In the genomic region with DNA sequence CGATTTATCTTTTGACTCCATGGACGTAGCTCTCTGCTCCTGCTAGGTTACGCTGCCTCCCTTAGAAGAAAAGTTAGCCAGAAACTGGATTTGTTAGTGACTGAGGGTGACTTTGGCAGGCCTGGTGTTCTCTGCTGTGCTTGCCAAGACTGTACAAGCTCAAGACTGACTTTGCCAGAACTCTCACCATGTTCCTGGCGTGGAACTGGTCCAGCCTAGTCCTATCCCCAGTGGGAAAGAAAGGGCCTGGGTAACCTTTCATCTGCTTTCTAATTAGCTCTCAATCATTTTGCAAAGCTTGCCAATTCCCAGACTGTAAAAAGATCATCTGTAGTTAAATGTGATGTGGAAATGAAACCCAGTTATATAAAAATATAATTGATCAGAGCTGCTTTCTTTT, we compare ENCODE assay signal across 11 mouse cellular contexts. TPM values are rescaled to one million over a fixed set of nuclear protein-coding genes. Genes with fewer than 3 reads are reported as not detected.
A peak's percentile ranks its signal among the peaks of the same experiment; 100 is the strongest.
DNase-seq lines count a peak whose midpoint lies in the region; ATAC-seq and TF ChIP-seq lines count a peak whose summit lies in the region.
"Had no signal": no experiment of that assay in that cellular context is flagged by ENCODE, and none has a peak within 500 bp of the region (broad histone marks: within the 10 kb centered on the region; RNA-seq: fewer than 3 reads in every experiment).

No protein-coding gene starts in this region.

- no peak for TF ChIP-seq EP300 in lung, postnatal 0 days (IDR thresholded peaks at IDR 0.05)

- no peak for TF ChIP-seq CTCF in lung, postnatal 0 days (IDR thresholded peaks at IDR 0.05)

- no peak overlapping the region for H3K4me3 ChIP-seq in hindbrain, embryonic 14.5 days (replicated peaks; ENCODE audit: low read length)
- no peak overlapping the region for H3K4me3 ChIP-seq in hindbrain, embryonic 13.5 days
- H3K4me3 ChIP-seq in lung, postnatal 0 days (ENCODE audit: low read depth, low read length) = no peak overlapping the region
- H3K4me3 ChIP-seq: hindbrain, embryonic 15.5 days; limb, embryonic 12.5 days; midbrain, embryonic 10.5 days had no signal

- H3K27me3 ChIP-seq in hindbrain, embryonic 14.5 days (ENCODE audit: control insufficient read depth, insufficient read depth, low read length) = no peaks in the 10 kb centered on the region
- no peaks in the 10 kb centered on the region for H3K27me3 ChIP-seq in hindbrain, embryonic 13.5 days
- H3K27me3 ChIP-seq in lung, postnatal 0 days (replicated peaks; ENCODE audit: insufficient read depth, low read length) = no peaks in the 10 kb centered on the region
- H3K27me3 ChIP-seq: hindbrain, embryonic 15.5 days; limb, embryonic 12.5 days had no signal

- DNase-seq in hindbrain, embryonic 14.5 days (ENCODE audit: low spot score) = peak; percentile 45
- peak; percentile 3 for DNase-seq in lung, postnatal 25 days (ENCODE audit: low spot score)
- DNase-seq in lung, postnatal 0 days (ENCODE audit: low spot score) = no peak
- DNase-seq in cerebellum, postnatal 10 days = peak; percentile 81 to 91
- DNase-seq in layer of hippocampus, postnatal 36 days = peak; percentile 30 to 38
- DNase-seq in urinary bladder, postnatal 4 days (ENCODE audit: low spot score in 2 of 2) = no peak

- H3K9me3 ChIP-seq in hindbrain, embryonic 14.5 days (ENCODE audit: control insufficient read depth, low read length) = no peaks in the 10 kb centered on the region
- no peaks in the 10 kb centered on the region for H3K9me3 ChIP-seq in hindbrain, embryonic 13.5 days
- H3K9me3 ChIP-seq in lung, postnatal 0 days (ENCODE audit: low read length) = no peaks in the 10 kb centered on the region
- H3K9me3 ChIP-seq: hindbrain, embryonic 15.5 days; limb, embryonic 12.5 days; midbrain, embryonic 10.5 days had no signal

- WGBS in hindbrain, embryonic 14.5 days = 91% methylated on average over 4 of the region's 4 CpGs
- 89% methylated on average over 4 of the region's 4 CpGs for WGBS in hindbrain, embryonic 13.5 days
- 91% methylated on average over 4 of the region's 4 CpGs for WGBS in lung, postnatal 0 days

- no peak overlapping the region for H3K4me2 ChIP-seq in hindbrain, embryonic 14.5 days (replicated peaks)
- no peak overlapping the region for H3K4me2 ChIP-seq in hindbrain, embryonic 13.5 days
- H3K4me2 ChIP-seq in lung, postnatal 0 days (replicated peaks; ENCODE audit: low read depth, low read length) = no peak overlapping the region
- H3K4me2 ChIP-seq: hindbrain, embryonic 15.5 days; limb, embryonic 12.5 days had no signal

- no peak for ATAC-seq in hindbrain, embryonic 14.5 days (ENCODE audit: low FRiP score)
- ATAC-seq in hindbrain, embryonic 13.5 days (ENCODE audit: low FRiP score) = no peak
- ATAC-seq in lung, postnatal 0 days = no peak

- no peaks in the 10 kb centered on the region for H3K4me1 ChIP-seq in hindbrain, embryonic 14.5 days (replicated peaks; ENCODE audit: control insufficient read depth, insufficient read depth, low read length)
- no peaks in the 10 kb centered on the region for H3K4me1 ChIP-seq in hindbrain, embryonic 13.5 days (replicated peaks)
- H3K4me1 ChIP-seq in lung, postnatal 0 days (ENCODE audit: insufficient read depth, low read depth, low read length) = no peaks in the 10 kb centered on the region
- H3K4me1 ChIP-seq: hindbrain, embryonic 15.5 days; limb, embryonic 12.5 days; midbrain, embryonic 10.5 days had no signal

- H3K36me3 ChIP-seq in hindbrain, embryonic 14.5 days (replicated peaks; ENCODE audit: control insufficient read depth, insufficient read depth) = peaks cover 70% of the 10 kb centered on the region
- H3K36me3 ChIP-seq in hindbrain, embryonic 13.5 days = peaks cover 64% of the 10 kb centered on the region
- no peaks in the 10 kb centered on the region for H3K36me3 ChIP-seq in lung, postnatal 0 days (ENCODE audit: insufficient read depth, low read length)

- H3K27ac ChIP-seq in hindbrain, embryonic 14.5 days = no peak overlapping the region
- no peak overlapping the region for H3K27ac ChIP-seq in hindbrain, embryonic 13.5 days
- no peak overlapping the region for H3K27ac ChIP-seq in lung, postnatal 0 days (ENCODE audit: low read length)
- H3K27ac ChIP-seq: hindbrain, embryonic 15.5 days; limb, embryonic 12.5 days; midbrain, embryonic 10.5 days had no signal

- no peak overlapping the region for H3K9ac ChIP-seq in hindbrain, embryonic 14.5 days
- no peak overlapping the region for H3K9ac ChIP-seq in hindbrain, embryonic 13.5 days
- no peak overlapping the region for H3K9ac ChIP-seq in lung, postnatal 0 days (replicated peaks; ENCODE audit: low read depth)
- H3K9ac ChIP-seq: hindbrain, embryonic 15.5 days; limb, embryonic 12.5 days had no signal

RNA-seq across cellular contexts. Expression of a gene that starts 19.5 kb away (rescaled TPM):
- polyA plus RNA-seq in hindbrain, embryonic 14.5 days (2014; fragmentation: Nextera tagmentation; extraction: Ambion mirVana) = 22.3 and 23.6 TPM in 2 replicates
- 17.3 and 18.5 TPM in 2 replicates for polyA plus RNA-seq in hindbrain, embryonic 13.5 days (2015; fragmentation: Nextera tagmentation; extraction: Ambion mirVana)
- polyA plus RNA-seq in lung, postnatal 0 days (2015; fragmentation: Nextera tagmentation; extraction: Ambion mirVana) = 4.6 and 4.7 TPM in 2 replicates
- total RNA-seq in layer of hippocampus, postnatal 36 days (2021) = 10 to 100 TPM; 11.0 to 12.5 TPM

RNA-seq across cellular contexts. Expression of a gene that starts 47.4 kb away (rescaled TPM):
- polyA plus RNA-seq in hindbrain, embryonic 14.5 days (2014; fragmentation: Nextera tagmentation; extraction: Ambion mirVana) = 2.7 and 5.6 TPM in 2 replicates
- 1.7 and 1.8 TPM in 2 replicates for polyA plus RNA-seq in hindbrain, embryonic 13.5 days (2015; fragmentation: Nextera tagmentation; extraction: Ambion mirVana)
- 0.52 and 0.76 TPM in 2 replicates for polyA plus RNA-seq in lung, postnatal 0 days (2015; fragmentation: Nextera tagmentation; extraction: Ambion mirVana)
- 1 to 10 TPM; 1.2 to 2.3 TPM for total RNA-seq in layer of hippocampus, postnatal 36 days (2021)
- total RNA-seq: neutrophil, adult 5-6 weeks had no signal

Comparison
In these comparisons a context has a peak if more than half of its experiments do, and no peak if none do; other contexts are left out.
1. DNase-seq: peak in hindbrain, embryonic 14.5 days (single experiment), lung, postnatal 25 days (single experiment), cerebellum, postnatal 10 days (2 of 2) and layer of hippocampus, postnatal 36 days (2 of 2); none in lung, postnatal 0 days (single experiment) and urinary bladder, postnatal 4 days (0 of 2).